Mouse (Mus musculus) spleen, adult 2 months (tissue): Measurements from ENCODE around the gene Camk1g. TPM values are rescaled to one million over a fixed set of nuclear protein-coding genes. Genes with fewer than 3 reads are reported as not detected.

Experiments used
- DNase-seq, 2 experiments: peaks; one replicate each; pipeline versions ENCODE4 v3.0.0 to v3.0.0-alpha.2; 2012 to 2021; ENCODE audit warnings: low spot score in 2 of 2, low read depth in 1 of 2
- H3K27ac ChIP-seq: fragments of 200-500 bp; 2 replicates; pipeline ENCODE4 v1.5.1; 2012; ENCODE audit warnings: low read length, inconsistent platforms; ENCODE audit not compliant: insufficient read depth
- H3K27me3 ChIP-seq: fragments of 200-500 bp; 2 replicates; pipeline ENCODE4 v1.6.1; 2012; ENCODE audit warnings: mild to moderate bottlenecking, moderate library complexity, low read length, inconsistent platforms; ENCODE audit not compliant: control insufficient read depth, insufficient read depth
- H3K36me3 ChIP-seq: fragments of 200-500 bp; 2 replicates; pipeline ENCODE4 v1.6.1; 2012; ENCODE audit warnings: mild to moderate bottlenecking, low read length, inconsistent platforms; ENCODE audit not compliant: control insufficient read depth, insufficient read depth
- H3K4me1 ChIP-seq: fragments of 200-500 bp; 2 replicates; pipeline ENCODE4 v1.6.1; 2011; ENCODE audit warnings: inconsistent platforms; ENCODE audit not compliant: control insufficient read depth, insufficient read depth, insufficient read length
- H3K4me3 ChIP-seq: fragments of 200-500 bp; 2 replicates; pipeline ENCODE4 v1.5.1; 2011; ENCODE audit warnings: mild to moderate bottlenecking, inconsistent platforms; ENCODE audit not compliant: insufficient read depth, insufficient read length; ENCODE audit errors: extremely low read depth
- CTCF ChIP-seq: fragments of 200-500 bp; IDR thresholded peaks from 2 replicates; pipeline ENCODE4 v1.5.1; 2011; ENCODE audit warnings: mild to moderate bottlenecking, inconsistent platforms; ENCODE audit not compliant: insufficient read depth, insufficient read length, insufficient replicate concordance; ENCODE audit errors: extremely low read depth
- POLR2A ChIP-seq: fragments of 200-500 bp; IDR thresholded peaks from 2 replicates; pipeline ENCODE4 v1.6.1; 2011; ENCODE audit warnings: low read depth, low read length, inconsistent platforms
- WGBS: fragments of 180-500 bp; shearing (Covaris S2); methylation state at CpG from one replicate; pipeline ENCODE4 v1.1.7; 2018; 5-methylcytosine and 5-hydroxymethylcytosine counted together
- polyA plus RNA-seq: library from polyadenylated mRNA; depleted of rRNA; stranded (reverse); fragments of >200 nt; gene quantifications from 2 replicates; pipeline ENCODE4 v1.2.3, GENCODE M21; 2012

Camk1g gene
- polyA plus RNA-seq, 1 experiment, result 0.26 TPM

DNA sequence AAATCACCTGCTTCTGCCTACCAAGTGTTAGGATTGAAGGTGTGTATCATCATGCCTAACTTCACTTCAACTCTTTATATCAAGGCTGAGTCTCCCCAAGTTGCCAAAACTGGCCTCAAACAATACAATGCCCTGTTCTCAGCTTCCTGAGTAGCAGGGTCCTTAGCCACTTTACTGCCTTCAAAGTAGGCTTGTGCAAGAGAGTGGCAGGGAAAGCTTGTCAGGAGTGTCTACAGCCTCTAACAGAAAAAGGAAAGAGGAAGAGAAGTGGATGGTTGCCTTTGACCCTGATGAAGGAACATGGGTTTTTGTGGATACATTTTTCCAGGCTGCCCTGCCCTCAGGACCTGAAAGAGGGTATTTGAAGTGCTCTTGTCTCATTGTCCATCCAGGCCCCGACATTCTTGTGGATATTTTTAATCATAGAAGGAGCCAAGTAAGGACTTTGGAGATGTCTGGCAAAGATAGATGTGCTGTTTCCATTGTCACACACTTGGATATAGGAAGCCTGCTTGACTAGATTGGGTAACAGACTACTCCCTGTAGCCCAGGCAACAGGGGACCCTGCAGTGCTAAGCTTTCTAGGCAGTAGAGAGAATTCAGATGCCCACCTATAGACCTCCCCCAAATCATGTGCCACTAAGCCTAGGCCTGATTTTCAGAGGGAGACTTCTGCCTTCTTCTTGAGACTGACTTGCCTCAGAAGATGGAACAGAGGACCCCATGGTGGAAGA lies 60.1 kb downstream of the Camk1g start:
- 69% methylated on average over 1 of the region's 1 CpGs for WGBS
- Histone ChIP-seq H3K36me3 (no peaks in the 10 kb centered on the region), H3K4me3 (no peak overlapping the region), H3K27me3 (no peaks in the 10 kb centered on the region), H3K4me1 (no peaks in the 10 kb centered on the region), H3K27ac (no peak overlapping the region)
- TF ChIP-seq CTCF, result no peak
- no peak for TF ChIP-seq POLR2A
- no peak for DNase-seq

DNA sequence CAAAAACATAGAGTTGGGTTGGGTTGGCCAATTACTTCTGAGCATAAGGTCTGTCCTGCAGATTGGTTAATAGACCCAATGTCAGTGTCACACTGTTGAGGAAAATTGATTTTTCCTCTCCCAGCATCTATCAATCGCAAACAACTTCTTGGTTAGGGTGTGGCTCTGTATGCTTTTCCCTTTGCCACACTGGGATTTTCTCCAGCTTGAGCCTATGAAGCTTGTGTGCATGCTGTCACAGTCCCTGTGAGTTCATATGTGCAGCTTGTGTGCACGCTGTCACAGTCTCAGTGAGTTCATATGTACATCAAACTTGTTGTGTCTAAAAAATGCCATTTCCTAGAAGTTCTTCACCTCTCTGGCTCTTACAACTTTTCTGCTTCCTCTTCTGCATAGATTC lies 63.3 kb downstream of the Camk1g start:
- WGBS, result 92% methylated on average over 2 of the region's 2 CpGs
- no peak for DNase-seq
- no peaks in the 10 kb centered on the region for H3K4me1 ChIP-seq
- H3K4me3 ChIP-seq, result no peak overlapping the region
- TF ChIP-seq CTCF (no peak), POLR2A (no peak)
- no peaks in the 10 kb centered on the region for H3K27me3 ChIP-seq
- no peak overlapping the region for H3K27ac ChIP-seq
- H3K36me3 ChIP-seq, result no peaks in the 10 kb centered on the region

GRCm38 (mm10) chr1:193305386-193305785 lies 64.7 kb downstream of the Camk1g start:
- no peak for TF ChIP-seq CTCF
- TF ChIP-seq POLR2A, result no peak
- no peaks in the 10 kb centered on the region for H3K4me1 ChIP-seq
- DNase-seq, result no peak
- no peak overlapping the region for H3K4me3 ChIP-seq
- 86% methylated on average over 7 of the region's 7 CpGs for WGBS
- no peak overlapping the region for H3K27ac ChIP-seq
- H3K36me3 ChIP-seq, result no peaks in the 10 kb centered on the region
- H3K27me3 ChIP-seq, result no peaks in the 10 kb centered on the region

DNA sequence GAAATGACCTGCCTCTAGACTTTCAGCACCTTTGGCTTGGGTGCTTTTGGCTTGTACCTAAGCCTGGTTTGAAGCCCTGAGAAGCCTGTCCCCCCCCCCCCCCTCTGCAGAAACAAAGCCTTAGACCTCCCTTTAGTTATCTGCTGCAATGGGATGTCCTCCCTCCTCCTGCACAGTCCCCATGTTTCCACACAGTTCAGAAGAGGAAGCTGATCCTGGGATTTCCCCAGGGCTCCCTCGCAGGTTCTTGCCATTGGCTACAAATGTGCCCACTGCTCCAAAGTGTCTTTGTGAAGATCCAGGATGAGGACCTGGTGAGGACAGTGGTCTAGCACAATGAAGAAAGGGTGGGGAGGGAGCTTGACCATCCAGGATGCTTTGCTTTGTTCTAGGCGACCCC lies 67.0 kb downstream of the Camk1g start:
- H3K27me3 ChIP-seq, result no peaks in the 10 kb centered on the region
- H3K4me3 ChIP-seq, result no peak overlapping the region
- no peaks in the 10 kb centered on the region for H3K4me1 ChIP-seq
- DNase-seq, result no peak
- no peaks in the 10 kb centered on the region for H3K36me3 ChIP-seq
- H3K27ac ChIP-seq, result no peak overlapping the region
- 25% methylated on average over 2 of the region's 2 CpGs for WGBS
- TF ChIP-seq CTCF, result no peak
- no peak for TF ChIP-seq POLR2A

- 82% methylated on average over 8 of the region's 8 CpGs for WGBS
- TF ChIP-seq POLR2A (no peak), CTCF (no peak)
- Histone ChIP-seq H3K27ac (no peak overlapping the region), H3K4me3 (no peak overlapping the region), H3K36me3 (no peaks in the 10 kb centered on the region), H3K4me1 (no peaks in the 10 kb centered on the region), H3K27me3 (no peaks in the 10 kb centered on the region)
- no peak for DNase-seq
These were observed 68.0 kb downstream of the Camk1g start for GRCm38 (mm10) chr1:193302093-193302405.

DNA sequence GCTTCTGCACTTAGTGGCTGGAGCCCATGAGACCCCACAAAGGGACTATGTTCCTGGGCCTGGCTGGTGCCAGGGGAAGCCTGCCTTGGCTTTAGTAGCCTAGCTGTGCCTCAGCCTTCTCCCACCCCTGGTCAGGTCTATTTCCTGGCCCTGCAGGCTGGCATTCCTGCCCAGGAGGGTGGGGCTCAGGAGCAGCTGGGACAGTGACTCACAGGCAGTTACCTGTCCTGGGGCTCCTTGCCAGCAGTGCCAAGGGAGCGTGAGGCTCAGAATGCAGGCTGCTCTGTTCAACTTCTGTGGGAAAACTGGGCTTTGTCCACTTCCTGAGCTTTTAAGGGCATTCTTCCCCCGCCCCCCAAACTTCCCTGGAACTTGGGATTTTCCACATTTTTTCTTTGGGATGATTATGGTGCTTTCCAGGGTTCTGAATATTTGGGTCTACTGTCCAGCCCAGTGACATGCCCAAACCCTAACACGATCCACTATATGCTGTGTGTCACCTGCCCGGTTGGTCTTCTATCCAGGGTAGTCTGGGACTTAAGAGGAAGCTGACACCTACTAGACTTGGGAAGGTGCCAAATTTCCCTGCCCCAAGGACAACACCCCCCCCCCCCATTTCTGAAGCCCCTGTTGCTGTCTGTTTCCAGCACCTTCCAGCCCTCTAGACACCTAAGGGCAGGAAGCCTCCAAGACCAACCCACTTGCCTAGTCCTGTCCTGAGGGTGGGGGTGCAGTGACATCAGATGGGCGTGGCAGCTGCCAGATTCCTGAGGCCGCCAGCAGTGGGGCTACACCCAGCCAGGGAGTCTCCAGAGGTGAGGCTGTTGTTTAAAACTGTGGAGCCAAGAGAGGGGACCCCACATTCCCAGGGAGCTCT lies 68.6 kb downstream of the Camk1g start:
- Histone ChIP-seq H3K4me1 (no peaks in the 10 kb centered on the region), H3K4me3 (no peak overlapping the region), H3K27ac (no peak overlapping the region), H3K36me3 (no peaks in the 10 kb centered on the region), H3K27me3 (no peaks in the 10 kb centered on the region)
- no peak for DNase-seq
- no peak for TF ChIP-seq POLR2A
- no peak for TF ChIP-seq CTCF
- 83% methylated on average over 6 of the region's 6 CpGs for WGBS

- no peak for DNase-seq
- no peak for TF ChIP-seq CTCF
- TF ChIP-seq POLR2A, result no peak
These were observed 70.1 kb downstream of the Camk1g start for GRCm38 (mm10) chr1:193299995-193300394.

More at GRCm38 (mm10) chr1:193299995-193300394, 70.1 kb downstream of the Camk1g start:
- H3K4me1 ChIP-seq, result no peaks in the 10 kb centered on the region
- 77% methylated on average over 1 of the region's 1 CpGs for WGBS
- H3K27me3 ChIP-seq, result no peaks in the 10 kb centered on the region
- H3K27ac ChIP-seq, result no peak overlapping the region
- no peaks in the 10 kb centered on the region for H3K36me3 ChIP-seq
- H3K4me3 ChIP-seq, result no peak overlapping the region
